Mouse (Mus musculus): ENCODE data around the gene 1700010I14Rik. TPM values are rescaled to one million over a fixed set of nuclear protein-coding genes. Genes with fewer than 3 reads are reported as not detected.

The 1700010I14Rik gene
- polyA plus RNA-seq, 1 experiment from 2014 or later: 1.9 TPM

GRCm38 (mm10) chr17:8991160-8991559 is 3.0 kb downstream of the 1700010I14Rik start:
- 30% methylated on average over 8 of the region's 8 CpGs for WGBS
- Histone ChIP-seq H3K27ac (no peak overlapping the region), H3K9me3 (ENCODE audit: control insufficient read depth, low read length) (no peaks in the 10 kb centered on the region), H3K4me1 (replicated peaks; ENCODE audit: control insufficient read depth, insufficient read depth, low read length) (peaks cover 11% of the 10 kb centered on the region), H3K27me3 (ENCODE audit: control insufficient read depth, insufficient read depth, low read length) (no peaks in the 10 kb centered on the region), H3K9ac (no peak overlapping the region), H3K4me2 (replicated peaks) (no peak overlapping the region), H3K4me3 (replicated peaks; ENCODE audit: low read length) (no peak overlapping the region), H3K36me3 (replicated peaks; ENCODE audit: control insufficient read depth, insufficient read depth) (no peaks in the 10 kb centered on the region; the same call in 1 of the 2 replicates)
- DNase-seq (ENCODE audit: low spot score): no peak
- no peak for ATAC-seq (ENCODE audit: low FRiP score)

- Histone ChIP-seq H3K4me2 (replicated peaks) (no peak overlapping the region), H3K4me3 (replicated peaks; ENCODE audit: low read length) (no peak overlapping the region), H3K4me1 (replicated peaks; ENCODE audit: control insufficient read depth, insufficient read depth, low read length) (no peaks in the 10 kb centered on the region), H3K27me3 (ENCODE audit: control insufficient read depth, insufficient read depth, low read length) (no peaks in the 10 kb centered on the region), H3K9me3 (ENCODE audit: control insufficient read depth, low read length) (no peaks in the 10 kb centered on the region), H3K36me3 (replicated peaks; ENCODE audit: control insufficient read depth, insufficient read depth) (no peaks in the 10 kb centered on the region; the same call in none of the 2 replicates), H3K9ac (no peak overlapping the region), H3K27ac (no peak overlapping the region)
- DNase-seq (ENCODE audit: low spot score) (no peak), ATAC-seq (ENCODE audit: low FRiP score) (no peak)
- 73% methylated on average over 1 of the region's 1 CpGs for WGBS
Observed at GRCm38 (mm10) chr17:8995344-8995743, 7.2 kb downstream of the 1700010I14Rik start.

- ATAC-seq (ENCODE audit: low FRiP score): no peak
- H3K4me3 ChIP-seq (replicated peaks; ENCODE audit: low read length): no peak overlapping the region
- no peak overlapping the region for H3K9ac ChIP-seq
- no peaks in the 10 kb centered on the region for H3K9me3 ChIP-seq (ENCODE audit: control insufficient read depth, low read length)
- H3K36me3 ChIP-seq (replicated peaks; ENCODE audit: control insufficient read depth, insufficient read depth): no peaks in the 10 kb centered on the region
- no peak for DNase-seq (ENCODE audit: low spot score)
- no peak overlapping the region for H3K27ac ChIP-seq
- H3K4me1 ChIP-seq (replicated peaks; ENCODE audit: control insufficient read depth, insufficient read depth, low read length): no peaks in the 10 kb centered on the region
- H3K4me2 ChIP-seq (replicated peaks): no peak overlapping the region
- H3K27me3 ChIP-seq (ENCODE audit: control insufficient read depth, insufficient read depth, low read length): no peaks in the 10 kb centered on the region
- 76% methylated on average over 4 of the region's 4 CpGs for WGBS
Observed at GRCm38 (mm10) chr17:9002438-9002837, 14.3 kb downstream of the 1700010I14Rik start.

DNA sequence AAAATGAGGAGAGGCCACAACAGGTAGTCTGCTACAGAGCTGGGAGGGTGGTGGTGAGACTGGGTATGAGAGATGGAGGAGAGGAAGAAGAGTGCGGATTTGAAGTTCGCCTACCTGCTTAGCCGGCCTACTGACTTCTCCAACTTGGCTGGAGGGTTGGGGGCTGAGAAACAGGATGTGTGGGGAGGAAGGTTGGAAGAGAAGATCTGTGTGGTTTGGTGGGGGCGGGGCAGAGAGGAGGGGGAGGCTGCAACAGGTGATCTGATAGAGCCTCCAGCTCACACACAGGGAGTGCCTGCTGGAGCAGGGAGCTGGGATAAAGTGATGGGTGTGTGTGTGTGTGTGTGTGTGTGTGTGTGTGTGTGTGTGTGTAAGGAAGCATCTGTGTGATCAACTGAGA is 16.4 kb downstream of the 1700010I14Rik start:
- Histone ChIP-seq H3K9me3 (ENCODE audit: control insufficient read depth, low read length) (no peaks in the 10 kb centered on the region), H3K36me3 (replicated peaks; ENCODE audit: control insufficient read depth, insufficient read depth) (no peaks in the 10 kb centered on the region), H3K4me1 (replicated peaks; ENCODE audit: control insufficient read depth, insufficient read depth, low read length) (no peaks in the 10 kb centered on the region), H3K4me3 (replicated peaks; ENCODE audit: low read length) (no peak overlapping the region), H3K27ac (no peak overlapping the region), H3K4me2 (replicated peaks) (no peak overlapping the region), H3K9ac (no peak overlapping the region), H3K27me3 (ENCODE audit: control insufficient read depth, insufficient read depth, low read length) (no peaks in the 10 kb centered on the region)
- DNase-seq (ENCODE audit: low spot score) (no peak), ATAC-seq (ENCODE audit: low FRiP score) (no peak)
- WGBS: 83% methylated on average over 4 of the region's 4 CpGs

DNA sequence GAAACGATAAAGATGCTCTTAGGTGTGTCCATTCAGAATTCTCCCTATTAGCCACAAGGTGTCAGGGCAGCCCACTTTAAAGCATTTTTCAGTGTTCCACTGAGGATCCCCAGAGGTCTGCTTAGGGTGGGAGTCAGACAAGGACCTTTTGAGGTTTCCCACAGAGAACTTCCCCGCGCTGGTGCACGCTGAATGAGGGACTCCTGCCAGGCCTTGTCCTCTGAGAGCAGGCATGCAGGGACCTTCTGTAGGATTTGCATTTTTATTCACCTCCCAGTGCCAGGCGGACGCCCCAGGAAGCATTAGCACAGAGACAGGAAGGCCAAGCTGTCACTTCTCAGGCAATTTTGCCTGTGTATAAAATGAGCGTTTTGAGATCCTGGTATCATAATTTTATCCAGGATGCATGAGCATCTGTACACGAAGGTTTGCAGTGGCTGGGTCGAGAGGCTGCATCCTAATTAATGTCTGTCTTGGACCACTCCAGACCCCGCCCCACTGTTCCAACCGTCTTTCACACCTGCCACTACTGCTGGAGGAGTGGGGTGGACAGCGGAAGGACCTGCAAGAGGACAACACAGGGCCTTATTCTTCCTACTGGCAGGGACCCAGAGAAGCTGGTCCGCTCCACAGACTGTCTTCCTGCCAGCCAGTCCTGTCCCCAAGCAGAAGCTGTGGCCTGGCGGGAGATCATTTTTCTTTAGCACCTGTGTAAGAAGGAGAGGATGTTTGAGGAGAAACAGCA is 35.2 kb downstream of the 1700010I14Rik start:
- H3K27ac ChIP-seq: 0 out of 2 replicates have a peak overlapping the region, but pooled peaks have one; percentile 49
- H3K4me3 ChIP-seq (replicated peaks; ENCODE audit: low read length): no peak overlapping the region
- H3K9me3 ChIP-seq (ENCODE audit: control insufficient read depth, low read length): no peaks in the 10 kb centered on the region
- ATAC-seq (ENCODE audit: low FRiP score) (peak; percentile 74), DNase-seq (ENCODE audit: low spot score) (peak; percentile 70)
- no peak overlapping the region for H3K9ac ChIP-seq
- H3K4me1 ChIP-seq (replicated peaks; ENCODE audit: control insufficient read depth, insufficient read depth, low read length): peaks cover 7% of the 10 kb centered on the region; the same call in 1 of the 2 replicates
- H3K27me3 ChIP-seq (ENCODE audit: control insufficient read depth, insufficient read depth, low read length): no peaks in the 10 kb centered on the region
- 0 out of 2 replicates have a peak overlapping the region, but pooled peaks have one; percentile 20 for H3K4me2 ChIP-seq (replicated peaks)
- H3K36me3 ChIP-seq (replicated peaks; ENCODE audit: control insufficient read depth, insufficient read depth): no peaks in the 10 kb centered on the region
- 22% methylated on average over 14 of the region's 14 CpGs for WGBS

DNA sequence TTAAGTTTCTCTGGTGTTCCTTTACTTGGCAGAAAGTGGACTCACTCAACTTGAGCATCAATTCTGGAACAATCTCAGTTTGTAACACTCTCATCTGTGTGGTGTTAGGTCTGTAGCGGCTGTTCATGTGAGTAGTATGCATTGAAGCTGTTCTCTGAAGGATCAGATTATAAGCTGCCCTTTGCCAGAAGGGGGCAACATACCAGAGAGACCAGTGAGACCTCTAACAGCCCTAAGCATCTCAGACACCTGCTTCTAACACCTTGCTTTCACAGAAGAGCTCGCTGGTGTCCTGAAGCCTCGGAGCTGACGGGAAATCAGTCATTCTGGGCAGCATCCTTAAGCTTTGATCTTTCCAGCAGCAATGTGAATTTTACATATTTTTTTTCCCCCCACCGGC is 42.0 kb downstream of the 1700010I14Rik start:
- no peak overlapping the region for H3K4me2 ChIP-seq (replicated peaks)
- H3K36me3 ChIP-seq (replicated peaks; ENCODE audit: control insufficient read depth, insufficient read depth): no peaks in the 10 kb centered on the region
- no peak overlapping the region for H3K9ac ChIP-seq
- DNase-seq (ENCODE audit: low spot score): no peak
- H3K4me3 ChIP-seq (replicated peaks; ENCODE audit: low read length): no peak overlapping the region
- no peak overlapping the region for H3K27ac ChIP-seq
- ATAC-seq (ENCODE audit: low FRiP score): no peak
- no peaks in the 10 kb centered on the region for H3K9me3 ChIP-seq (ENCODE audit: control insufficient read depth, low read length)
- H3K27me3 ChIP-seq (ENCODE audit: control insufficient read depth, insufficient read depth, low read length): no peaks in the 10 kb centered on the region
- WGBS: 75% methylated on average over 5 of the region's 5 CpGs
- H3K4me1 ChIP-seq (replicated peaks; ENCODE audit: control insufficient read depth, insufficient read depth, low read length): peaks cover 15% of the 10 kb centered on the region

GRCm38 (mm10) chr17:9031241-9032141 is 43.4 kb downstream of the 1700010I14Rik start:
- Histone ChIP-seq H3K4me3 (replicated peaks; ENCODE audit: low read length) (no peak overlapping the region), H3K4me1 (replicated peaks; ENCODE audit: control insufficient read depth, insufficient read depth, low read length) (peaks cover 13% of the 10 kb centered on the region), H3K9ac (peak overlapping the region; percentile 24), H3K9me3 (ENCODE audit: control insufficient read depth, low read length) (no peaks in the 10 kb centered on the region), H3K36me3 (replicated peaks; ENCODE audit: control insufficient read depth, insufficient read depth) (no peaks in the 10 kb centered on the region), H3K4me2 (replicated peaks) (peak overlapping the region; percentile 34), H3K27ac (peak overlapping the region; percentile 44), H3K27me3 (ENCODE audit: control insufficient read depth, insufficient read depth, low read length) (no peaks in the 10 kb centered on the region)
- 14% methylated on average over 24 of the region's 24 CpGs for WGBS
- ATAC-seq (ENCODE audit: low FRiP score) (peak; percentile 88; the same call in 1 of the 2 replicates), DNase-seq (ENCODE audit: low spot score) (peak; percentile 95)

GRCm38 (mm10) chr17:9032362-9033044 is 44.4 kb downstream of the 1700010I14Rik start:
- DNase-seq (ENCODE audit: low spot score): no peak
- peaks cover 8% of the 10 kb centered on the region; the same call in 1 of the 2 replicates for H3K4me1 ChIP-seq (replicated peaks; ENCODE audit: control insufficient read depth, insufficient read depth, low read length)
- H3K9ac ChIP-seq: no peak overlapping the region
- H3K27ac ChIP-seq: peak overlapping the region; percentile 44
- H3K9me3 ChIP-seq (ENCODE audit: control insufficient read depth, low read length): no peaks in the 10 kb centered on the region
- H3K36me3 ChIP-seq (replicated peaks; ENCODE audit: control insufficient read depth, insufficient read depth): no peaks in the 10 kb centered on the region
- no peak for ATAC-seq (ENCODE audit: low FRiP score)
- H3K4me3 ChIP-seq (replicated peaks; ENCODE audit: low read length): no peak overlapping the region
- H3K27me3 ChIP-seq (ENCODE audit: control insufficient read depth, insufficient read depth, low read length): no peaks in the 10 kb centered on the region
- H3K4me2 ChIP-seq (replicated peaks): no peak overlapping the region; the same call in 1 of the 2 replicates
- WGBS: 59% methylated on average over 6 of the region's 6 CpGs

DNA sequence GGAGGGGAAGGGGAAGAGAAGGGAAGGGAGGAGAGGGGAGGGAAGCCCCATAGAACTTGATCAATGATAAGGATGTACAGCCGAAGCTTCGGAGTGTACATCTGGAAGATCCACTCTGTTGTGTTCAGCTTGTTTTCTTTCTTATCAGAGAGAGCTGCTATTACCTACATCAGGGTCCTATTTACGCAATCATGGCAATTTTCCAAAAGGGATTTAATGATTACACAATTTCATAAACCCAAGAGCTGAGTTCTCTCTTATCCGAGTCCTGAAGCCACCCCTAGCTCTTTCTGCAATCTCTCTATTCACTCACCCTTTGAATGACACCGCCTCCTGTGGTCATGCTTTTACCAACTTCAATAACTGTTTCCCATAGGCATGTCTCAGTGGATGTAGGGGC is 45.4 kb downstream of the 1700010I14Rik start:
- 78% methylated on average over 5 of the region's 5 CpGs for WGBS
- H3K27ac ChIP-seq: no peak overlapping the region
- H3K4me2 ChIP-seq (replicated peaks): no peak overlapping the region
- H3K9me3 ChIP-seq (ENCODE audit: control insufficient read depth, low read length): no peaks in the 10 kb centered on the region
- no peak overlapping the region for H3K9ac ChIP-seq
- ATAC-seq (ENCODE audit: low FRiP score) (no peak), DNase-seq (ENCODE audit: low spot score) (no peak)
- no peak overlapping the region for H3K4me3 ChIP-seq (replicated peaks; ENCODE audit: low read length)
- no peaks in the 10 kb centered on the region for H3K27me3 ChIP-seq (ENCODE audit: control insufficient read depth, insufficient read depth, low read length)
- peaks cover 8% of the 10 kb centered on the region; the same call in 1 of the 2 replicates for H3K4me1 ChIP-seq (replicated peaks; ENCODE audit: control insufficient read depth, insufficient read depth, low read length)
- H3K36me3 ChIP-seq (replicated peaks; ENCODE audit: control insufficient read depth, insufficient read depth): no peaks in the 10 kb centered on the region

All from hindbrain, embryonic 14.5 days (tissue).